Mouse (Mus musculus): ENCODE data around the gene Mettl6. TPM values are rescaled to one million over a fixed set of nuclear protein-coding genes. Genes with fewer than 3 reads are reported as not detected.
A peak's percentile ranks its signal among the peaks of the same experiment; 100 is the strongest.

Mettl6 gene
- total RNA-seq, 2 experiments from 2014 or later, result 27.2 to 28.6 TPM

- DNase-seq (ENCODE audit: extremely low spot score in 1 of 2, low spot score in 1 of 2), result no peak
Observed at GRCm38 (mm10) chr14:31434426-31434825, 60.4 kb downstream of the Mettl6 start.

GRCm38 (mm10) chr14:31433851-31434360 lies 60.9 kb downstream of the Mettl6 start:
- DNase-seq (ENCODE audit: extremely low spot score in 1 of 2, low spot score in 1 of 2), result no peak

GRCm38 (mm10) chr14:31433126-31433525 lies 61.7 kb downstream of the Mettl6 start:
- no peak for DNase-seq (ENCODE audit: extremely low spot score in 1 of 2, low spot score in 1 of 2)

GRCm38 (mm10) chr14:31432424-31432823 lies 62.4 kb downstream of the Mettl6 start:
- DNase-seq (ENCODE audit: extremely low spot score in 1 of 2, low spot score in 1 of 2), result no peak

- DNase-seq (ENCODE audit: extremely low spot score in 1 of 2, low spot score in 1 of 2), result no peak
Observed at GRCm38 (mm10) chr14:31431789-31432330, 63.0 kb downstream of the Mettl6 start.

- no peak for DNase-seq (ENCODE audit: extremely low spot score in 1 of 2, low spot score in 1 of 2)
Observed at GRCm38 (mm10) chr14:31429004-31429395, 65.8 kb downstream of the Mettl6 start.

GRCm38 (mm10) chr14:31428211-31429003 lies 66.4 kb downstream of the Mettl6 start:
- peak; percentile 59 to 76 for DNase-seq (ENCODE audit: extremely low spot score in 1 of 2, low spot score in 1 of 2)

Other genes with a start within 250 kb of the Mettl6 start
- gene Phf7, start 243.7 kb downstream of the Mettl6 start, total RNA-seq (2021), result 1 to 10 TPM; 3.6 to 4.1 TPM
- 100 to 1,000 TPM; 127 to 131 TPM for gene Bap1, start 243.6 kb downstream of the Mettl6 start, total RNA-seq (2021)
- gene Dnah1, start 171.1 kb downstream of the Mettl6 start, total RNA-seq (2021), result 1 to 10 TPM; 4.4 TPM
- gene Capn7, start 158.4 kb downstream of the Mettl6 start, total RNA-seq (2021), result 10 to 100 TPM; 36.8 to 40.1 TPM
- gene Sh3bp5, start 59.0 kb downstream of the Mettl6 start, total RNA-seq (2021), result 100 to 1,000 TPM; 135 to 147 TPM
- gene Eaf1, start 641 bp downstream of the Mettl6 start, total RNA-seq (2021), result 10 to 100 TPM; 12.6 to 15.4 TPM
- gene Colq, start 96.3 kb upstream of the Mettl6 start, total RNA-seq (2021), result under 1 TPM; 0.54 to 0.75 TPM
- not detected for gene Gm49387, start 145.8 kb upstream of the Mettl6 start, total RNA-seq (2021)
- gene Btd, start 146.0 kb upstream of the Mettl6 start, total RNA-seq (2021), result 1 to 10 TPM; 9.0 to 10.0 TPM
- gene Hacl1, start 146.2 kb upstream of the Mettl6 start, total RNA-seq (2021), result 1 to 10 TPM; 7.6 to 9.3 TPM